Mouse (Mus musculus) gastrocnemius, postnatal 4 days (tissue): ENCODE results near the gene Gm21970. TPM values are rescaled to one million over a fixed set of nuclear protein-coding genes. Genes with fewer than 3 reads are reported as not detected.

ENCODE experiments used
- DNase-seq, 2 experiments: peaks; one replicate each; pipeline ENCODE4 v3.0.0; 2021 to 2022; ENCODE audit warnings: low spot score in 2 of 2, mixed read lengths in 2 of 2
- total RNA-seq, 2 experiments: library from RNA; stranded (reverse); gene quantifications; 2 replicates each; pipeline ENCODE4 v1.2.3; 2021

Gm21970 gene
- total RNA-seq, 2 experiments from 2014 or later = not detected

- DNase-seq = peak; percentile 70 to 85
These were observed 18.7 kb upstream of the Gm21970 start, which contains the start of gene Ifnar2 for GRCm38 (mm10) chr16:91372577-91373472. Ifnar2 (plus strand) TSS chr16:91372783.

- DNase-seq = no peak
These were observed 17.9 kb upstream of the Gm21970 start for GRCm38 (mm10) chr16:91373473-91374252.

GRCm38 (mm10) chr16:91374253-91374634 is 17.3 kb upstream of the Gm21970 start:
- DNase-seq = no peak

GRCm38 (mm10) chr16:91376701-91377100 is 14.8 kb upstream of the Gm21970 start:
- DNase-seq = no peak

GRCm38 (mm10) chr16:91378431-91378986 is 13.0 kb upstream of the Gm21970 start:
- no peak for DNase-seq

- DNase-seq = no peak
These were observed 12.5 kb upstream of the Gm21970 start for GRCm38 (mm10) chr16:91378991-91379390.

GRCm38 (mm10) chr16:91379412-91379811 is 12.1 kb upstream of the Gm21970 start:
- no peak for DNase-seq

- DNase-seq = no peak
These were observed 11.4 kb upstream of the Gm21970 start for GRCm38 (mm10) chr16:91380151-91380550.

GRCm38 (mm10) chr16:91381606-91382005 is 9.9 kb upstream of the Gm21970 start:
- DNase-seq = no peak

- DNase-seq = no peak
These were observed 9.2 kb upstream of the Gm21970 start for GRCm38 (mm10) chr16:91382261-91382790.

GRCm38 (mm10) chr16:91384221-91384620 is 7.3 kb upstream of the Gm21970 start:
- no peak for DNase-seq

GRCm38 (mm10) chr16:91385621-91386020 is 5.9 kb upstream of the Gm21970 start:
- DNase-seq = no peak

GRCm38 (mm10) chr16:91386419-91387120 is 5.0 kb upstream of the Gm21970 start:
- no peak for DNase-seq

- DNase-seq = no peak
These were observed 4.4 kb upstream of the Gm21970 start for GRCm38 (mm10) chr16:91387121-91387486.

GRCm38 (mm10) chr16:91390100-91390499 is 1.4 kb upstream of the Gm21970 start:
- DNase-seq = no peak

- no peak for DNase-seq
These were observed 3.4 kb downstream of the Gm21970 start for GRCm38 (mm10) chr16:91394826-91395410.

GRCm38 (mm10) chr16:91395633-91396392 is 4.3 kb downstream of the Gm21970 start:
- DNase-seq = no peak

GRCm38 (mm10) chr16:91396844-91397537 is 5.5 kb downstream of the Gm21970 start:
- DNase-seq = no peak

GRCm38 (mm10) chr16:91398030-91398429 is 6.5 kb downstream of the Gm21970 start:
- no peak for DNase-seq
